Mouse (Mus musculus): Measurements from ENCODE around the gene Sept12. TPM values are rescaled to one million over a fixed set of nuclear protein-coding genes. Genes with fewer than 3 reads are reported as not detected.

The Sept12 gene
- total RNA-seq (2021) = not detected
- long read RNA-seq = 0 reads

DNA sequence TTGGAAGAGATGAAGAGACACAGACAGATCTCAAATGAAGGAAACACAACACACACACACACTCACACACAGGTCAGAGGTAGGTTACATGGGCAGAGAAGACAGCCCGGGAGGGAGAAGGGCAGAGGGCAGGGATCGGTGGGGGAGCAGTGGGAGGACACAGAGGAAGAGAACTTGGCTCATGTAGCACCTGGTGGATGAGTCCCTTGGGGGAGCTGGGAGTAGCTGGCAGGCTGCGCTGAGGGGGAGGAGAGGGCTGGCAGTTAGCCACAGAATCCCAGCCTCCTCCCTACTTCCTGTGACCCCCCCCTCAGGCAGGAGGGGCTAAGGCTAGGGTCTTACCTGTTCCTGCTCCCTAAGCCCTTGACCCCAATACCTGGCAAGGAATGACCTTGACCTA is at the start of gene Sept12:
TSS of gene Sept12 (minus strand) at position 300 of the 400 bp plus-strand sequence.
- no peak for DNase-seq (ENCODE audit: low spot score in 2 of 2)

DNA sequence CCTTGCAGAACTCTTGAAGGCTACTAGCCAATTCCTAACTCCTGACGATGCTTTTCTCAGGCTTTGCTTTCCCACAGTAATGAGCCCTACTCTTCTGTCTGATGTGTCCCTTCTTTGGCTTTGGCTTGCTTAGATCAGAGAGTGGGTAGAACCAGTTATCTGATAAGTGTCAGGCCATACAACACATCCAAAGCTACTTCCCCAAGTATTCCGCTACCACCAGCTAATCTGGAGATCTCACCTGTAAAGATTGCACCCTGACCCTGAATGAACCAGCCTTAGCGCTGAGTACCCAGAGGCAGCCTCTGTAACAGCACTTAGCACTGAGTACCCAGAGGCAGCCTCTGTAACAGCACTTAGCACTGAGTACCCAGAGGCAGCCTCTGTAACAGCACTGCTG is 47.7 kb upstream of the Sept12 start:
- no peak for DNase-seq (ENCODE audit: low spot score in 2 of 2)

DNA sequence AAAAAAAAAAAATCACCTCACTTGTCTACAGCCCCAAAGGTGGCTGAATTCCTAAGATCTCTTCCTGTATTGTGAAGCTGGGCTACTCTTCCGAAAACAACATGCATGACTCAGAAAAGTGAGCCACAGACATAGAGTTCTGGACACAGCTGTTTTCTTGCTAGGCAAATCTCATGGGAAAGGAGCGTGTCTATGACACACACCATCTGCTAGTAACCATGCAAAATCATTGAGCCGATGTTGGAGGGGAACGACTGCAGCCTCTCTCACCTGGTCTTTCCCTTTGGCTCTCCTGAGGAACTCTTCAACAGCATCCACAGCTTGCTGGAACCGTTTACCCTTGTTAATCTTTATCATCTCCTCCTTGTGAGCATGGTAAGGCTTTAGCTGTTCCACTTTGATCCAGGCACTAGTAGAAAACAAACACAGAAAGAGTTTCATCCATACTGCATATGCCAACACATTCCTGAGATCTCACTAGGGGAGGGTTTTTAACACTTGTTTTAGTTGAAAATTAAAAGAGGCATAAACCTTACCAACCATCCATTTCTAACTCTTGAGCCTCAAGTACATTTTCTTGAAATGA is 39.1 kb upstream of the Sept12 start:
- DNase-seq (ENCODE audit: low spot score in 2 of 2) = no peak

DNA sequence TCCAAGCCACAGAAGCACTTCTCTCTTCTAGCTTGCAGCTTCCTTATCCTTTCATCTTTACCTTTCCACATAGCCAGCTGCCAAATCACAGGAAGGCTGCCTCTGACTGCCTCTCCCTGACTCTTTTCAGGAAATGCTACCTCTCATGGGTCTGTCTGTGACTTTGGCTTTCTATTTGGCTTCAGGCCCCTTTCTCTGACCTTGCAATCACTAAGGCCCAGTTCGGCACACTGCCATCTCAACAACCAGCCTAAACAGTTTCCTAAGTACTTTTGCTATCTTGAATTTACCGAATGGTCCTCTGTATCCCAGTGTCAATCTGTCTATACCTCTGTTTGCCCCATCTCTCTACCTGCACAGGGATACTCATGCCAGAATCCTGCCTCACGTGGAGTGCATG is 37.9 kb upstream of the Sept12 start:
- DNase-seq (ENCODE audit: low spot score in 2 of 2) = no peak

DNA sequence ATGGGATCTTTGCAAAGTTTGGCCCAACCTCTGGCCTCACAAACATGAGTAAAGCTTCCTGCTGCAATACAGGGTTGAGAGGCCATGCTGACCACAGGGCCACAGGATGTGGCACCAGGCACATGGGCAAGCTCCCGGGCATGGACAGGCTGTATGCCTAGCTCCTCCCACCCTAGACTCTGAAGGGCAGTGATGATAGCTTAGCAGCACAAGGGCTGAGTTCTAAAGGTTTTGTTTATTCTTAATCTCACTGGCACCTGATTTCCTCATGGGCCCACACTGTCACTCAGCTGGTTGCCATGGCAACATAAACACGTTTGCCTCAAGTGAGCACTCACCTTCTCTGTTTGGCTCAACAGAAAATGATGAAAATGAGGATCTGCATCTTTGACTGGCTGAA is 32.2 kb upstream of the Sept12 start:
- DNase-seq (ENCODE audit: low spot score in 2 of 2) = no peak

- no peak for DNase-seq (ENCODE audit: low spot score in 2 of 2)
These were observed 26.4 kb upstream of the Sept12 start for GRCm38 (mm10) chr16:5024021-5024420.

DNA sequence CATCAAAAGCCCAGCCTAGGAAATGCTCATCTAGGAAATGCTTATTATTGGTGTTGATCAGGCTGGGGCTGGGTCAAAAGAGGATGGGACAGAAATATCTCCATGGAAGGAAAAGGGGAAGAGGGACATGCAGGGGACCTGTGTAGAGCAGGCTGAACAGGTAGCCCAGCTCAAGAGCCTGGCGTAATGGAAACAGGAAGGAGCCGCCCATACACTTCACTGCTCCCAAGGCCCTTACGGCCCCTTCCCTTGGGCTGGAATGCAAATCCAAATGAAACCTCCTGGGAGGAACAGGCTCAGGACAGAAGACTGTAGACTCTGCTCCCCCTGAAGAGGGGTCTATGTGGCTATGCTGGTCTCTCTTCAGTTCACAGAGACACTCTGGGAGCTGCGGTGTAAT is 16.9 kb upstream of the Sept12 start:
- DNase-seq (ENCODE audit: low spot score in 2 of 2) = no peak

DNA sequence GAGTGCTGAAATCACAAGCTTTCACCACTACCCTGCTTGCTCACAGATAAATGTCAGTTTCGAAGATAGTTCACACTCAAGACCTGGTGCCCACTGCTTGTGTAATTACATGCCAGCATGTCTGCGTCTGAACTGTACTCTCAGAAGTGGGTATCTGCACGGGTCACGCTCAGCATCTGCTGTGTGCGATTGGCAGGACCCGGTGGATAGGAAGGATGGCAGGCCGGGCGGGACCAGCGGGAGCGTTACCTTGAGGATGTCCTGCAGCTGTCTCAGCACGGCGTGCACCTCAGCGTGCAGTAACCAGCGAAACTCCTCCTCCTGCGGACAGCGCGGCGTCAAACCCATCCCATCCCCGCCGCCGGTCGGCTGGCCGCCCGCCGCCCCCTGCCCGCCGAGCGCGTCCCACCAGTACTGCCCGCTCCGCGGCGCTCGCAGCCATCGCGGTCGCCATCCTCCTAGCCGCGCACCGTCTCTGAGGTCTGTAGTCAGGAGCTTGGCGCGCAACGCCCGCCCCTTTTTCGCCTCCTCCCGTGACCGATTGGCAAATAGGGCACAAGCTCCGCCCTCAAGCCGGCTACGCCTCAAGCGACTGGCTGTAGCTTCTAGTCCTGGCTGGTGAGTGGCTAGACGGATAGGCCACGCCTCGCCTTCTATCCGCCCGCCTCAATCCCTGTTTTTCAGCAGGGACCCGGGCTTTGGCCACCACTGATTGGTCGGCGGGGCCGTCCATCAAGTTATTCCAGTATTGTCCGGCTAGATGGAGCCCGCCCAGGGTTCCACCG is 15.6 kb upstream of the Sept12 start, which contains the start of gene Rogdi:
TSS of gene Rogdi (minus strand) at position 500 of the 785 bp plus-strand sequence.
- peak; percentile 99 for DNase-seq (ENCODE audit: low spot score in 2 of 2)

GRCm38 (mm10) chr16:5012036-5013005 is 14.7 kb upstream of the Sept12 start:
- DNase-seq (ENCODE audit: low spot score in 2 of 2) = peak in 1 of 2 experiments; percentile 41

DNA sequence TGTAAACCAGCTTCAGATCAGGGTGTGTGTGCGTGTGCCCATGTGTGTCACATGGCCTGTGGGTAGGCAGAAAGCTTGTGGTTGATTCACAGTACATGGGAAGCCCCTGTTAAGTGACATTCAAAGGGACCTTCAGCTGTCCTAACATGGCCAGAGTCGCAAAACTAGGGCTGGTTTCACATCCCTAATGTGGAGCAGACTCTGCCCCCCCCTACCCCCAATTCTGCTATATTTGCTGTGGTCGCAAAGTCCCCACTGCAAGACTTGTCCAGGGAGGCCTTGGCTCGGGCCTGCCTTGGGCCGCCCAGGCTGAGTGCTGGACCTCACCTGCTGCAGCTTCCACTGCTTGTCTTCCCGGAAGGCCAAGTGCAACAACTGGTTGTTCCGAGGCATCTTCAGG is 13.6 kb upstream of the Sept12 start:
- DNase-seq (ENCODE audit: low spot score in 2 of 2) = no peak

- no peak for DNase-seq (ENCODE audit: low spot score in 2 of 2)
These were observed 12.8 kb upstream of the Sept12 start for GRCm38 (mm10) chr16:5010371-5010935.

DNA sequence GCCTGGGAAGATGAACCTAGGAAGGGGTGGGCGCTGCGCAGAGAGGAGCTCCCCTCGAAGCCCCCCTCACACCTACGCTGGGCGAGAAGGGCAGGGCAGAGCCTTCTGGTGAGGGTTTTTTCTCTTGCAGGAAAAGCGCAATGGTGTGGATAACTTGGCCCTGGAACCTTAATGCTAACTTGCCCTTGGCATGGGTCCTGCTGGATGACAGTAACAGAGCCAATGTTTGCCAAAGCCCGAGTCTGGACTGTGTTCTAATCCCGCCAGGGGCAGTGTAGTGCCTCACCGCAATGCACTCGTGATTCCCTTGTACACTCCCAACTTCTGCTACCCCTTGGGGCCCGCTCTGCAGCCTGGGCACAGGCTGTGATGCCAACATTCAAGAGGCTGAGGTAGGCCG is 10.4 kb upstream of the Sept12 start:
- no peak for DNase-seq (ENCODE audit: low spot score in 2 of 2)

DNA sequence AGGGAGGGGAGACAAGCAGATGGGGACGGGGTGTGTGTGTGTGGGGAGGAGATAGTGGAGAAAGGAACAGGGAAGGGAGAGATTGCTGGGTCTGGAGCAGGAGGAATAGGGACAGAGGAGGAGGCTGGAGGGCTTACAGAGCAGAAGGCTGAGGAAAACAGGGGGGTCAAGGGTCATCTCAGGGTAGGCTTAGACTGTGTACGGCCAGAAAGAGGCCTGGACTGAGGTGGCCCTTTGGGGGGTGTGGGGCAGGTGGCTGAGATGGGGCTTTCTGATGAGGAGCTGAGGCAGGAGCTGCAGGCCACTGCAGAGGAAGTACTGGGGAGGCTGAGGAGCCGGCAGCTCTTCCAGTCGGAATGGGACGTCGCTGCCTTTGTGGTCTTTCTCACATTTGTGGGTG is 9.8 kb upstream of the Sept12 start:
- DNase-seq (ENCODE audit: low spot score in 2 of 2) = no peak

DNA sequence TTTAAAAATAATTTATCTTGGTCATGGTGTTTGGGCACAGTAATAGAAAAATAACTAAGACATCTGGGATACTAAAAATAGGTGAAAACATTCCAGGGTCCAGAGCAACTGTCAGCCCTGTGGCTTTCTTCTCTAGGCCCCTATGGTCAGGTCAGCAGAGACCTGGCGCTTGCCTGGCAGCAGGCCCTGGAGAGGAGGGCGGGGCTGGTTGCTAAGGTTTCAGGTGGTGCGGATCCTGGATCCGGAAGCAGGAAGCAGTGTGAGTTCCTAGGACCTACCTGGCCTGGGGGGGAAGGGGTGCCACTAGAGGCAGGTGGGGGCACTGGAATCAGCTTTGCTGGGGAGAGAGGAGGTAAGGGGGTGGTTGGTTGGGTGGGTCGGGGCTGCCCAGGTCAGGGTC is 9.4 kb upstream of the Sept12 start, which contains the start of gene Smim22:
TSS of gene Smim22 (plus strand) at position 222 of the 400 bp plus-strand sequence.
- no peak for DNase-seq (ENCODE audit: low spot score in 2 of 2)

DNA sequence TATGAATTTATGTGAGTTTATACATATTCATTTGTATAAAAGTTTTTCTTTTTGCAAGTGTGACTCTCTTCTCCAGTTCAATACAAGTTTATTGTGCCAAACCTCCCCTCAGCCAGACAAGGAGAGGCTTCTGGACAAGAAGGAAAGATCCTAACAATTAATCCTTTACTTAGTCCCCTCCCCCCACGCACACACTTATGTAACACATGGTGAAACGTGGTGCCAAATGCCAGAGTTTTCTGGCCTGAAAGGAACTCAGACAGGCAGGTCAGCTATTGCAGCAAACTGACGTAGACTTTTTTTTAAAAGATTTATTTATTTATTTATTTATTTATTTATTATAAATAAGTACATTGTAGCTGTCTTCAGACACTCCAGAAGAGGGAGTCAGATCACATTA is 3.0 kb upstream of the Sept12 start:
- DNase-seq (ENCODE audit: low spot score in 2 of 2) = no peak

- no peak for DNase-seq (ENCODE audit: low spot score in 2 of 2)
These were observed 1.3 kb upstream of the Sept12 start for GRCm38 (mm10) chr16:4998984-4999383.

DNA sequence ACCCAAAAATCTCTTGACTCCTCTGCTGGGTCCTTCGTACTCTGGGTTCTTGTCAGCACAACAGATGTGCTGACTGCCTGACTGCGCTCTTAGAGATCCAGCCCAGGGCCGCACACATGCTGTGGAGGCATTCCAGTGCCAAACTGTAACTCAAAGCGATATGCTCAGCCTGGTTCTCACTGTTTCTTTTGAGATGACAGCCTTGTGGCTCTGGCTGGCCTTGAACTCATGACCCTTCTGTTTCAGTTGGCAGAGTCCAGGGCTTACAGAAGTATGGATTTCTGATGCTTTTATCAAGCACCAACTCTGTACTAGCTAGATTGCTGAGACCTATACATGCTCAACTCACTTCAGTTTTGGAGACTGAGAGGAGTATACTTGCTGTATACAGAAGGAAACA is 4.4 kb downstream of the Sept12 start:
- no peak for DNase-seq (ENCODE audit: low spot score in 2 of 2)

DNA sequence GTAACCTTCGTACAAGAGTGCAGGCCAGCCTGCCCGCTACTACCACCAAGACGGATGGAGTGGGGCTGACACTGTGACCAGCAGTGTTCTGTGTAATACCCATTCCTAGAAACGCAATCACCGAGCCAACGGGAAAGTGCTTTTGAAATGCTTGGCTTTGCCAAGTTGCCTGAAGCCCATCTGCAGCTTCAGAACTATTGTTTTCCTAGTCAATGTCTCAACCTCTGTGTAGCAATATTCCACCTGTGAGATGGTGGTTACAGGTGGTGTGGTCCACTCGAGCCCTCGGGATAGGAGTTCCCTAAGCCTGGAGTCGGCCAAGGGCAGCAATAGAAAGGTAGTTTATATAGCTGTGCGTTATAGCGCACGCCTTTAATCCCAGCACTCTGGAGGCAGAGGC is 12.9 kb downstream of the Sept12 start:
- no peak for DNase-seq (ENCODE audit: low spot score in 2 of 2)

- DNase-seq (ENCODE audit: low spot score in 2 of 2) = peak in 1 of 2 experiments; percentile 53
These were observed 17.8 kb downstream of the Sept12 start for GRCm38 (mm10) chr16:4979755-4980380.

- peak in 1 of 2 experiments; percentile 65 for DNase-seq (ENCODE audit: low spot score in 2 of 2)
These were observed 19.2 kb downstream of the Sept12 start for GRCm38 (mm10) chr16:4978275-4979051.
